Mouse (Mus musculus) embryo, embryonic 10 days (tissue): ENCODE results near the gene Thsd4.
"Not testable (repeated sequence)": the region's sequence is repeated elsewhere in the genome, so short reads cannot be mapped to it uniquely, and the experiment has no call there.

ENCODE experiments used
- DNase-seq: peaks from one replicate; pipeline ENCODE4 v3.0.0-alpha.2; 2015; ENCODE audit warnings: low spot score

Thsd4 gene

DNA sequence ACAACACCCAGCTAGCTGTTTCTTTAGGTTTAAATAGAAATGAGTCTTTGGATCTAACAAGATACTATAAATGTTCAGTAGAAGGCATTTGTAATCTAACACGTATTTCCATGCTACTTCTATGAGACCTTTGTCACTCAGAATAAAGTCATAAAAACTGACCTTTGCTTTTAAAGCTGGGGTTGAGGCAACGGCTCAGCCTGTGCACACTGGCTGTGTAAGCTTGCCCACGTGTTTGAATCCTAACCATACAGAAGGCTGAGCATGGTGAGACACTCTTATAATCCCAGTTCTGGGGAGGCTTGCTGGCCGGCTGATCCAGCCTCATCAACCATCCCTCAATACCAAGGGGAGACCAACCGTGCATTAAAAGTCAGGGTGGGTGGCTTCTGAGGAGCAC lies 214.4 kb downstream of the Thsd4 start:
- no peak for DNase-seq

DNA sequence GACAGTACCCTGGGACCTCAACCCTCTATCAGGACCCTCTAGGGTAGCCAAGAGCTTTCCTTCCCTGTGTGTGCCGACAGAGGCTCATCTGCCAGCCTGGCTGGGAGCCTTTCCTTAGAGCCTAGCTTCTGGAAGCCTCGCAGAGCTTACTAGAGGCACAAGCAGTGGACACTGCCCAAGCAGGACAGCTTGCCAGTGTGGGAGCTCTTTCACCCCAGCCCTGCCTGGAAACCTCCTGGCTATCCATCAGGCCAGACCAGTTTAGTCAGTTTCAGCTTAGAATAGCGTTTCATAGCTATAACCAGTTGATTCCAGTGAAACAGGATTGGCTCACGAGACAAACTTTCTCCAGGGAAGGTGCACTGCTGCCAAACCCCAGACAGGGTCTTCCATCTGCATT lies 215.6 kb downstream of the Thsd4 start:
- DNase-seq = no peak

DNA sequence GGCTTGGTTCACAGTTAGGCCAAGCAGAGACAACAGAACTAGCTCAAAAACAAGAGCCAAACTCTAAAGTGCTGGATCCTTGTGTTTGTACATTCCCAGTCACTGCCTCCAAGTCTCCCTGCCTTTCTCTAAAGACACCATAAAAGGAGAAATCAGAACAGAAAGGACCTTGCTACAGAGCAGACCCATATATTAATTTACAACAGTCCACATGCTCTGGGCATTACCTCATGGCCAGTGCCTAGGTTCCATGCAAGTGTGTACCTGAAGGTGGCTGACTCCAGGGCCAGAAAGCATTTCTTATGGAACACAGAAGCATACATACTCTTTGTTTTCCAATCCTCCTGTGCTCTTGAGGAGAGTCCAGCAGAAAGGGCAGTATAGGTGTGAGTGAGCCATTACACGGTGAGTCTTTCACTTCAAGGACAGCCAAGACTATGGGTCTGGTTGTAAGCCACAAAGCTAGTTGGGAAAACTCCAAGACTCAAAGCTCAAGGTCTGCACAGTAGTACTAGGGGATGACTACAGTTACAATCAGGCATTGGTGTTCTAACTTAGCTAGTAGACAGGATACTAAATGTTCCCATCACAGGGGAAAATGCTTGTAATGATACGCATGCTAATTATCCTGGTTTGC lies 216.5 kb downstream of the Thsd4 start:
- DNase-seq = no peak

DNA sequence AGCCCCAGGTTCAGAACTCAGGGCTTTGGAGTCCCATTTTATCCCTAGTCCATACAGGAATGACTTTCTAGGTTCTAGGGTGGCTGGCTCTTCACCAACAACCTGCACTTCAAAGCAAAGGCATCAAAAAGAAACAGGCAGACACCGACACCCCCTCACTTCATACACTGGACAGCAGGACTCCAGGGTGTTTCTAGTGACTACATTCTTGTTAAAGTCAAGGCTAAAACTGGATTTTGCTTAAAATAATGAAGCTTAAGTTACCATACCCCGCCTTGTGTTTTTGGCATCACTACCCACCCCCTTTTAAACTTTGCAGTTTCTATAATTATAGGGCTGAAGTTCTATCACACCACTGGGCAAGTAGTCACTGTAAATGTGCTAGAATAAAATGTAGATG lies 225.6 kb downstream of the Thsd4 start:
- no peak for DNase-seq

DNA sequence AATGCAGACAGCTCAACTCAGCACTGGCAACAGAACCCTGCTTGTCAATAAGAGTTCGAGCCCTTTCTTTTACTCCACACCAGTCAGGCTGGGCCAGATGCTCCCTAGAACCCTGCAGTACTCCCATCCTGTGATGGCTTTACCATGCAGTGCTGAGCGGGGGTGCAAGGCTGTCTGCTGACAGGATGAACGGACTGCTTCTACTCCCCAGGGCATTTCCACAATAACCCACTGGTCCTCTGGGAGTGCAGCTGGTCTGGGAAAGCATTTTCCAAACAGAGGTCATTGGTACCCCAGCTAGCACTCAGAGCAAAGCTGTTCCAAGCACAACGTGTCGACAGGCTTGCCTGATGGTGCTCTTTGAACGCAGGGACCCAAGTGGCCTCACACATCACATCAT lies 226.6 kb downstream of the Thsd4 start:
- DNase-seq = no peak

DNA sequence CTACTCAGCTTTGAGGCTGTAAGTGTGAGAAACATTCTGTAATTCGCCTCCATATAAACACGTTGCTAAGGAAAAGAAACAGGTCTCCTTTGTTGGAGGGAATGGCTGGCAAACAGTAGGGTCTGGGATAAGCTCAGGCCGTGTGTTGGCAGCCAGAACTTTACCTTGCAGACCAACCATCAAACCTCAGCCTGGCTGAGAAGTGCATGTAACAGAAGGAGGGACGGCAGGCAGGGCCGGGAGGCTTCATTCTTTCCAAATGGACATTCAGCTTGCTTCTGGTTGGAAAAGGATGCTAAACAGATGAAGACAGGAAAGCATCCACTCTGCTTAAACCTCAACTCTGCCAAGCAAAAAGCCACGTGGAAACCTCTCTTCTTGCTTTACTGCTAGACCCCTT lies 228.7 kb downstream of the Thsd4 start:
- no peak for DNase-seq

DNA sequence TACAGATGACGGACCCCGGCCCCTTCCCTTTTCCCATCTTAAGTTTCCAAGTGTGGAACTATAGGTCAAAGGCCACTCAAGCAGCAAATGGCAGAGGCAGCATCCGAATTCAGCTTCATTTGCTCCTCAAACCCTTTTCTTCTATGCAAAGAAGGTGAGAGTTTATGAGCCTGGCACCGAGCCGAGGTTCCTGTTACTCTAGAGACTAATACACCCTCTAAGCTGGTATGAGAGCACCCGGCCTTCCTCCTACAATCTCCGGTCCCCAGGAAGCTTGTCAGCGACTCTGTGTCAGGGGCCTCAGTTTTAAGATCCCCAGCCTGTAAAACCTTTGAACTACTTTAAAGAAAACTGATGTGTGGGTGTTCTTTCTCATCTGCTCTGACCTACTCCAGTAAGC lies 231.1 kb downstream of the Thsd4 start:
- no peak for DNase-seq

DNA sequence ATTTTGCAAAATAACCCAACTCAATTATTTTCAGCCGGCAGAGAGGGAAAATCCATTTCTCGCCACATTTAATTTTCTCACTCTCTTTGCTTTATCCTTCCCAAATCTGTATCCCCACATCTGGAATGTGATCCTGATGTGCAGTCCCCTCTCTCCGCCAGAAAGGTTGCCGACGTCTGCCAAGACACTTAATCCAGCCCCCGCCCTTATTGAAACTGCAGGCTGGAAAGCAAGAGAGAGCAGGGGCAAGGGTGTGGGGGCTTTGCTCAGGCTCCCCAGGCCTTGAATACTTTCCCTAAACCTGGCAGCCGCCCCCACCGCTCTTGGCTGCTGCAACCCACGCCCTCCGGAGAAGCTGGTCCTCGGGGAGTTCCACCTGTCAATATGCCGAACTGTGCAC lies 233.1 kb downstream of the Thsd4 start:
- DNase-seq = no peak

DNA sequence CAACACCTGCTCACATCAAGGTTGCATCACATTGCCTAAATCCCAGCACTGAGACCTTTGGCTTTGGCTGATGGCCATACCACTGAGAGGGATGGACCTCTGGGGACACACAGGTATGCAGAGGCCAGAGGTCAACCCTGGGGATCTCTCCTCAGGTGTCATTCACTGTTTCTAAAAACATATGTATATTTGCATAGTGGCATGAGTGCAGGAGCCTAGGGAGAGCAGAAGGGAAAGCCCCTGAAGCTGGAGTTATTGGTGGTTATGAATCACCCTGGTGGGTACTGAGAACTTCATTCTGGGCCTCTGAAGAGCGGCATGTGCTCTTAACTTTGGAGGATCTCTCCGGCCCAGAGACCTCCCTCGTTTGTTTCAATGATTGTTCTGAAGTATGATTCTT lies 235.5 kb downstream of the Thsd4 start:
- DNase-seq = no peak

DNA sequence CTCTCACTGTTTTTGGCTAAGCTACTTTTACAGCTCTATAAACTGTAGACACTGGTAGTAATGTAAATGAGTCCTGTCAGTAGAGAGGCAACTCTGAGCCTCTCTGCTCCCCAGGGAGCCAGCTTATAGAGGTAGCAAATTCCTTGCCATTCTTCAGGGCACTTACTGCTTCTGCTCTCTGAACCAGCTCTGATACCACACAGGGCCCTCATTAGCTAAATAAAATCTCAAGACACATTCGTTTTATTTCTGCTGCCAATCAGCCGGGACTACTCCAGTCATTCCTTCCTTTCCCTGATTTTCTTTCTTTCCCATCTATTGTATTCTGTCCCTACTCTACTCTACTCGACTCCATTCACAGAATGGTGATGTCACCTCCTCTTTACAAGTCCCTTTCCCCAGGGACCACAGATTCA lies 236.8 kb downstream of the Thsd4 start:
- no peak for DNase-seq

DNA sequence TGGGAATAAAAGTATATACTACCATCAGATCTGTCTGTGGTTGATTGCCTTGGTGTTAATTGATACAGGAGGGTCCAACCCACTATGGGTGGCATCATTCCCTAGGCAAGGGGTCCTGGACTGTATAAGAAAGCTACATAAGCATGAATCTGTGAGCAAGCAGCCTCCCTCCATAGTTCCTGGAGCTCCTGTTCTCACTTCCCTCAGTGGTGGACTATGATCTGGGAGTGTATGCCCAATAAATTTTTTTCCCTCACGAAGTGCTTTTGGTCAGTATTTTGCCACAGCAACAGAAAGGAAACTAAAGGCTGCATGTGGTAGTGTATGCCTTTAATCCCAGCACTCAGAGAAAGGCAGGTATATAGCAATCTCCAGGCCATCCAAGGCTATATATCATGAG lies 237.5 kb downstream of the Thsd4 start:
- no peak for DNase-seq

DNA sequence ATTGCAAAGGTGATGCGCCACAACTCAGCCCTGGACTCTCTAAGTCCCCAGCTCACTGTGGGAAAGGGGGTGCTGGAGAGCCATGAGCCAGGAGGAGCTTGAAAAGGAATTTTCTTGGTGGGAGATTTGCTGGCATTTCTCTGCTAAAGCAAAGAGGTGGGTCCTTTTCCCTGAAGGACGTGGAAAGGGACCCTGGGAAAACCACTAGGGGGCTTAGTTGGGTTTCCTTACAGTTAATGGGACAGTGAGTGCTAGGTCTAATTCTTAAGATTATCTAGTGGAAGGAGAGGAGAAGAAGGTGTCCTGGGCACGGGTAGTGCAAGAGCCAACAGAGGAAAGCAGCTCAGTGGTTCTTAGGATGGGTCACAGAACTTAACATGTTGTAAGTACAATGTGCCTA lies 238.3 kb downstream of the Thsd4 start:
- DNase-seq = no peak

DNA sequence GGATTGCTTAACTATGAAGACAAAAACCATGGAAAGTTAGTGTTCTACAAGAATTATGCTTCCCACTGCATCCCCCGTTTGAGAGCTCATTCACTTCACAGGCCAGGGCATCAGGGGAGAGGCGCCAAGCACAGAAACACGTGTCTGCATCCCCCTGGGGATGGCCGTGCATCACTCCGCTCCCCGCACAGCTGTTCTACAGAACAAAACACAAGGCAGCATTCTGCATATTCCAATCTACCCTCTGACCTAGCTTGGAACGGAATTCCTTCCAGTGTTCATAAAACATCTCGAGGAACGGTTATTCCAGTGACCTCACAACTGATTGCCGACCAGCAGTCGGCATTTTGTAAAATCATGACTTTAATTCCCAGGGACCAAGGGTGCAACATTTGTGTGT lies 240.6 kb downstream of the Thsd4 start:
- peak; percentile 29 for DNase-seq

DNA sequence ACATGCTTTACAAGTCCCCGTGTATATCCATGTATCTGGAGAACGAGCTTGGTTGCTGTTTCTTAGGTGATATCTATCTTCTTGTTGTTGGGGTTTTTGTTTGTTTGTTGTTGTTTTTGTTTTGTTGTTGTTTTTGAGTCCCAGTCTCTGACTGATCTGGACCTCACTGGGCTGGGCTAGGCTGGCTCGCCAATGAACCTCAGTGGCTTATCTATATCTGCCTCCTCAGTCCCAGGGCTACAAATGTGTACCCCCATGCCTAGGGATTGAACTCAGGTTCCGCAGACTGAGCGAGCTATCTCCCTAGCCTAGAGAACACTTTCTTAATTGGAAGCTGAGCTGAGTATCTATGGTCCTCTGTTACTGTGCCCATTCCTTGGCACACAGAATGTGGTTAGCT lies 241.1 kb downstream of the Thsd4 start:
- DNase-seq = no peak

DNA sequence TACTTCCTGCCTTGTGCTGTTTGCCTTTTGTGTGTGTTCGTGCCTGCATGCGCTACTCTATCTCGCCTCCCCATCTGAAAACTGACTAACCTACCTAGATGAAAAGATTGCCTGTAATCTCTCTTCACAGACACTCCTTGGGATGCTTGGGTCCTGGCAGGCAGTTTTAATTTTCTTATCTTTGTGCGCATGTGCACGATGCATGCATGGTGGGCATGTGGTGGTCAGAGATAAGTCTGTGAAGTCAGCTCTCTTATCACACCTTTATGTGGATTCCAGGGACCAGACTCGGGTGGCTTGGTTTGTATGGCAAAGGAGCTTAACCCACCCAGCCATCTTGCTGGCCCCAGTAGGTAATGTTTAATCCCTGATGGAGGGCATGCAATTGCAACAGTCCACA lies 242.3 kb downstream of the Thsd4 start:
- no peak for DNase-seq

DNA sequence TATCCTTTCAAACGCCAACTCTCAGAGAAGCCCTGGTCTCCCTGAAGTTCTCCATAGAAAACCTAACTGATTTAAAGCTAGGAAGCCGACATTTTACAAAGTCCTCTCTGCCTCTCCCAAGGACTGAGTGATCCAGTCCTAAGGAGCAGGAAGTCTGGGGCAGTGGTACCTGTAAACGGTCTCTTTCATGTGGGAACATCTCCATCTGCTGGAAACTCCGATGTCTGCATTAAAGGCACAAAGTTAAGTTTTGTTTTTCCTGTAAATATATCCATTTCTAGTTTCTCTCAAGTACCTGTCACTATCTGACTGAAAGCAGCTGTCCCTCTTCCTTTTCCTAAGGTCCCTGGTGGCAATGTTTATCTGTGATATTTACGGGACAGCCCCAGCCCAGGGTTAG lies 245.5 kb downstream of the Thsd4 start:
- DNase-seq = peak; percentile 66

DNA sequence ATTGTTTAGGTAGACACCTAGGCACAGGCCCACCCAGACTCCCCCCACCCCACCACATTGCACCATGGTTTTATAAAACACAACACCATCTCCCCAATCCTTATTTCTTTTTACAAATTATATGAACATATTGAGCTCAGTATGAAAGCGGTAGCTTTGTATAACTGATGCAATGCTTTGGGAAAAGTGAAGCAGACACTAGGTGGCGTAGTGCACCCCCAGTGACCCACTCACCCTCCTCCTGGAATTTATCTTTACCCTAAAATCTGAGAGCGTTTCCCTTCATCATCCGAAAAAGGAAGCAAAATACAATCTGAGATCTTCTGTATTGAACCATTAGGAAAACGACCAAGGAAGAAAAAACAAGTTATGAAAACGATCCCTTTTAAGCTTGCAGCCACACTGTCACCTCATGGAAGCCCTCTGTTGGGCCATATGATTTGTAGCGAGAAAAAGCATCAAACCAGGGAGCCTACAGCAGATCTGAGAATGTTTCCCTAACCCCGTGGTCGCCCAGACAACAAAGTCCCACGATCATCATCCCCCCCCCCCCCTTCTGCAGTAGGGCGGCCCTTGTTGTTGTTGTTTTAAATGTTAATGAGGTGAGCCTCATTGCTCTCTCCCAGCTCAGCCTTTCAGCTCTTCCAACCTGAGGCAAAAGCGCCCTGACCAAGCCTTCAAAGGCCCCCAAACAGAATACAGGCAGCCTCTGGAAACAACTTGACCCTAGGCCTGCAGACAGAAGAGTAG lies 246.3 kb downstream of the Thsd4 start:
- DNase-seq = peak; percentile 71

DNA sequence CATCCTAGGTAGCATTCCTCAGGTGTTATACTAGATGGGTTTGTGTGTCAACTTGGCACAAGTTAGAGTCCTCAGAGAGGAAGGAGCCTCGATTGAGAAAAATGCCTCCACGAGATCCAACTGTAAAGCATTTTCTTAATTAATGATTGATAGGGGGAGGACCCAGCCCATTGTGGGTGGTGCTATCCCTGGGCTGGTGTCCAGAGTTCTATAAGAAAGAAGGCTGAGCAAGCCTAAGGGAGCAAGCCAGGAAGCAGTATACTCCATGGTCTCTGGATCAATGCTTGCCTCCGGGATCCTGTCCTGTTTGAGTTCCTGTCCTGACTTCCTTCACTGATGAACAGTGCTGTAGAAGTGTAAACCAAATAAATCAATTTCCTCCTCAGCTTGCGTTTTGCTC lies 247.3 kb downstream of the Thsd4 start:
- no peak for DNase-seq

DNA sequence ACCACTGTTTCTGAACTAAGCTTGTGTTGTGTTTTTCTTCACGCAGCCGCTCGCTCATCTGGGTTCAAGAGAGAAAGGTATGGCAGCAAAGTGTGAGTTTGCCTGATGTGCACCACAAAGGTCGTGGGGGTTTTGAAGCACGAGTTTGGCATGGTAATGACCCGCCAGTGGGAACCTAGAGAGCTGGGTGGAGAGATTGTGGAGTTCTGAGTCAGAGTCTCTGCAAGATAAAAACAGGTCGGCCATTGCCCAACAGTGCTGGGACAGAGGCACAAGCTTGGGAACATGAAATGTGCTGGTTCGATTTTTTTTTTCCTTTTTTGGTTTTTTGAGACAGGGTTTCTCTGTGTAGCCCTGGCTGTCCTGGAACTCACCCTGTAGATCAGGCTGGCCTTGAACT lies 249.5 kb downstream of the Thsd4 start:
- not testable (repeated sequence) for DNase-seq

DNA sequence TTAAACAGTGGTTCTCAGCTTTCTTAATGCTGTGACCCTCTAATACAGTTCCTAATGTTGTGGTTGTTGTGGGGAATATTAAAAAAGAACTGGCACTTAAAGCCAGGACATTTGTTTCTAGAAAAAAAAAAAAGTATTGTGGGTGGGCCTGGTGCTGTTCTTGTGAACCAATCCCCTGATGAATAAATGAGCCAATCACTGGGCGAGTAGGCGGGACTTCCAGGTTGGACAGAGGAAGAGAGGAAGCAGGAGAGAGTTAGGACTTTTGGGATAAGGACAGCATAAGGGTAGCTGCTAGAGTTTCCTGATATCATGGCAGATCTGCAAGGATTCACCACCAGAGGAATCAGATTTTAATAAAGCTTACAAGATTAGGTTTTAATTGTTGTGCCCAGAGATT lies 249.9 kb downstream of the Thsd4 start:
- DNase-seq = no peak

DNA sequence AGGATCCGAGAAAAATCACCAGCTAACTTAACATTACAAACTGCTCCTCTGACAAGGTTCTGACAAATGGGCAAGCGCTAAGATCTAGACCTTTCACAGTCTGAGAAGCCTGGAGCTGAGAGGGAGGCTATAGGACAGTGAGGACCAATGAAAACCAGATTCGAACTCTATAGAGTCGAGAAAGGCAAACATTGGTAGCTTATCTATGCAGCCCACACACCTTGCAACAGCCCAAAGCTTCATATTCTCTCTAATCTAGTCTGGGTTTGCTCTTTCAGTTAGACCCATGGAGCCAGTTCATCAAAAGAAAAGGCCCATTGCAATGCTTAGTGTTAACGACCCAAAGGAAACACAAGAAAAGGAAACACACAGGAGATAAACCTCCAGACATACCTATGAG lies 252.0 kb downstream of the Thsd4 start:
- DNase-seq = no peak

DNA sequence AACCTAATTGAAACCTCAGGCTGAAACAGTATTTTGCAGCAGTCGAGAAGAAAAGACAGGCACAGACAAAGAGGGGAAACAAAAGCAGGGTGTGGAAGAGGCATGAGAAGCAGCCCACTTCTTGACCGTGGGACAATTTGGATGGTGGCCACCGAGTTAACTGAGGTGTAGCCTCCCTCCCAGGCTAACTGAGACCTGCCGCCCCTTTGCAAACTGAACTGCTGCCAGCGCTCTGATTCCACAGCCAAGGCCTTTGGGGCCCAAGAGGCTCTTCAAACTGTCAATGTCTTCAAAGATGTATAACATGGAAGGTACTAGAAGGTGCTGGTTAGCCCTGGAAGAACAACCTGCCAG lies 254.6 kb downstream of the Thsd4 start:
- no peak for DNase-seq

DNA sequence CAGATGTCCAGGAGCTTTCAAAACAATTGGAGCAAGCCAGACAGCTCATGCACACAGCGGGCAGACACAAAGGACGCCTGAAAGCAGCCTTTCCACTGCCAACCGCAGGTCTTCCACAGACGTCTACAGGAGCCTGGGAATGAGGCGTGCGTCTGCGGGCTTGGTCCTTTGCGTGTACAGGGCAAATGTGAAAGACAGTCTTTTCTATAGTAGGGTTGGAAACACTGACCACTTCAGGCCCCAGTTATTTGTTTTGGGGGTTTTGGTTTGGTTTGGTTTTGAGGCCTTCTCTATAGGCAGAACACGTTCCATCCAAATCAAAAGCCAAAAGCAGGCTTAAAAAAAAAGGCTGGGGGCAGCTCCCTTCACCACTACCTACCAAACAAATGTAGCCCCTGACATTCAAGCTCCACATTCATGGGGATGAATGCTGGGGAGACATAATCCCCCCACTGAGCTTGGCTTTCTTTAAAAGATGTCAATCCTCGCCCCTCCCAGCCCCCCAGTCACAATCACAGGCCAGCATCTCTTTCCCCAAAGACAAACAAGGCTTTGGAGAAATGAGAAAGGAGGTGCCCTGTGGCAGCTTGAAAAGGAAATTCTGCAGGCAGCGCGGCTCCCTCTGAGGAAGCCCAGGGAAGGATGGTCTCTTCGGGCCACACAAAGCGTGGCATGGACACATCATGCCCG lies 255.1 kb downstream of the Thsd4 start:
- peak; percentile 30 for DNase-seq
